Mouse (Mus musculus) heart, adult 2 months (tissue): ENCODE data around the gene Sepsecs.

Source experiments
- CTCF ChIP-seq: fragments of 200-600 bp; IDR thresholded peaks from 2 replicates; pipeline ENCODE4 v1.8.1; 2022; ENCODE audit warnings: antibody characterized with exemption, mild to moderate bottlenecking, moderate library complexity
- EP300 ChIP-seq: fragments of 200-500 bp; IDR thresholded peaks from 2 replicates; pipeline ENCODE4 v1.6.1; 2011; ENCODE audit warnings: low read depth, low read length, control low read depth; ENCODE audit not compliant: insufficient read depth
- POLR2A ChIP-seq: fragments of 200-500 bp; IDR thresholded peaks from 2 replicates; pipeline ENCODE4 v1.6.1; 2011; ENCODE audit warnings: mild to moderate bottlenecking, low read depth, low read length, control low read depth; ENCODE audit not compliant: insufficient read depth

DNA sequence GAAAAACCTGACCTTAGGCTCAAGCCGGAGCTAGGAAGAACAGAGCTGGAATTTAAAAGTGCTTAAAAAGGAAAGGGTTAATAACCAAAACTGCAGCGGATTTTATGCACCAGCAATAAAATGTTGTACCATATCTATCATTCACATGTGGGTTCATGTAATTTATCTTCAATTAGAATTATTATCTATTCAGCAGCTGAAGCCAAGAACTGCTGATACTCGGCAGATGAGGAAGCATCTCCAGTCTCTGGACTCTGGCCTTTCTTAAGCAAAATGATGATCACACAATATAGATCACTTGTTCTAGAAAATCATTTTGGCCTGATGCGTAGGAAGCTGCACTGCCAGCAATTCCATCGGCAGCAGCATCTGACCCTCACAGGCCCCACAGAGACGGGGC, 27.8 kb downstream of the Sepsecs start:
- no peak for TF ChIP-seq POLR2A
- TF ChIP-seq CTCF: no peak
- no peak for TF ChIP-seq EP300
